Mouse (Mus musculus): ENCODE measurements at regions not wholly inside any gene's neighbourhood (a gene's known extent, or its start where the extent isn't known, plus 50 kb on each side); places are given as distances from the start of the nearest gene placed in this dataset.

- peak; percentile 82 for TF ChIP-seq CTCF (IDR thresholded peaks at IDR 0.05; ENCODE audit: control insufficient read depth, insufficient read depth, insufficient read length)
- no peak for TF ChIP-seq MAX (IDR thresholded peaks at IDR 0.05)
- no peak for TF ChIP-seq CEBPB (IDR thresholded peaks at IDR 0.05; ENCODE audit: low read depth)
- no peak for TF ChIP-seq MYOG (IDR thresholded peaks at IDR 0.05; ENCODE audit: control insufficient read depth, extremely low read depth, insufficient read length)
- TF ChIP-seq USF1 (IDR thresholded peaks at IDR 0.05; ENCODE audit: low read depth): no peak
- no peak for TF ChIP-seq FOSL1 (IDR thresholded peaks at IDR 0.05; ENCODE audit: insufficient read depth, low read length, poor library complexity, severe bottlenecking)
Observed at GRCm38 (mm10) chr3:9076696-9077095, 533.2 kb downstream of the Zfp704 start.

Data from C2C12 (cell line).